Mouse (Mus musculus) embryonic fibroblast, embryonic 13.5 days (primary cell): ENCODE measurements around the gene Arnt2.

Experiments used
- CTCF ChIP-seq: IDR thresholded peaks from 2 replicates; pipeline ENCODE4 v1.5.1; 2011; ENCODE audit warnings: mild to moderate bottlenecking, control low read depth, low read length, moderate library complexity, borderline replicate concordance; ENCODE audit not compliant: insufficient read depth
- POLR2A ChIP-seq: IDR thresholded peaks from 2 replicates; pipeline ENCODE4 v1.6.1; 2011; ENCODE audit warnings: low read depth, mild to moderate bottlenecking, control low read depth, low read length, moderate library complexity

- TF ChIP-seq CTCF (no peak), POLR2A (no peak)
Measured at GRCm38 (mm10) chr7:84412570-84412969, 2.6 kb upstream of the Arnt2 start.
